Comparison of ENCODE assay signal across 8 mouse cellular contexts in genomic region chr4:155992906-155993547, GRCm38 (mm10). TPM values are rescaled to one million over a fixed set of nuclear protein-coding genes. Genes with fewer than 3 reads are reported as not detected.
DNase-seq lines count a peak whose midpoint lies in the region; ATAC-seq and TF ChIP-seq lines count a peak whose summit lies in the region.

No protein-coding gene starts in this region.

- H3K79me2 ChIP-seq in myocyte (ENCODE audit: control insufficient read depth, insufficient read depth): peaks cover 47% of the 10 kb centered on the region

- H3K4me1 ChIP-seq in erythroblast, embryonic 14.5 days (ENCODE audit: control insufficient read depth): peaks cover 72% of the 10 kb centered on the region
- peaks cover 31% of the 10 kb centered on the region for H3K4me1 ChIP-seq in heart, embryonic 13.5 days
- H3K4me1 ChIP-seq in kidney, postnatal 0 days (replicated peaks; ENCODE audit: insufficient read depth, low read length): peaks cover 13% of the 10 kb centered on the region
- H3K4me1 ChIP-seq in liver, embryonic 11.5 days (replicated peaks; ENCODE audit: control insufficient read depth, insufficient read depth, low read length): peaks cover 52% of the 10 kb centered on the region
- peaks cover 11% of the 10 kb centered on the region for H3K4me1 ChIP-seq in stomach, postnatal 0 days (replicated peaks; ENCODE audit: control insufficient read depth, insufficient read depth)

- TF ChIP-seq EP300 in stomach, postnatal 0 days (optimal IDR thresholded peaks at IDR 0.05): no peak

- no peaks in the 10 kb centered on the region for H3K9me3 ChIP-seq in erythroblast, embryonic 14.5 days (ENCODE audit: control insufficient read depth, low read length)
- H3K9me3 ChIP-seq in heart, embryonic 13.5 days: no peaks in the 10 kb centered on the region
- no peaks in the 10 kb centered on the region for H3K9me3 ChIP-seq in kidney, postnatal 0 days (replicated peaks; ENCODE audit: low read length)
- H3K9me3 ChIP-seq in liver, embryonic 11.5 days (ENCODE audit: control insufficient read depth, low read length): no peaks in the 10 kb centered on the region
- no peaks in the 10 kb centered on the region for H3K9me3 ChIP-seq in stomach, postnatal 0 days (ENCODE audit: control insufficient read depth, low read length)

- peak overlapping the region; percentile 93 for H3ac ChIP-seq in myocyte (ENCODE audit: control insufficient read depth, insufficient read length)

- under 1% methylated on average over 70 of the region's 70 CpGs for WGBS in heart, embryonic 13.5 days
- WGBS in kidney, postnatal 0 days: under 1% methylated on average over 70 of the region's 70 CpGs
- under 1% methylated on average over 70 of the region's 70 CpGs for WGBS in liver, embryonic 11.5 days
- under 1% methylated on average over 68 of the region's 70 CpGs for WGBS in stomach, postnatal 0 days

- H3K36me3 ChIP-seq in erythroblast, embryonic 14.5 days (ENCODE audit: control insufficient read depth): peaks cover 34% of the 10 kb centered on the region
- H3K36me3 ChIP-seq in heart, embryonic 13.5 days: peaks cover 37% of the 10 kb centered on the region
- H3K36me3 ChIP-seq in kidney, postnatal 0 days (ENCODE audit: insufficient read depth, low read length): peaks cover 8% of the 10 kb centered on the region; the same call in 1 of the 2 replicates
- peaks cover 15% of the 10 kb centered on the region; the same call in 1 of the 2 replicates for H3K36me3 ChIP-seq in liver, embryonic 11.5 days (ENCODE audit: control insufficient read depth, insufficient read depth, low read length)
- peaks cover under 1% of the 10 kb centered on the region for H3K36me3 ChIP-seq in myocyte (ENCODE audit: control insufficient read depth, insufficient read depth)
- H3K36me3 ChIP-seq in stomach, postnatal 0 days (ENCODE audit: control insufficient read depth, insufficient read depth, low read length): peaks cover 5% of the 10 kb centered on the region; the same call in 1 of the 2 replicates

- peak overlapping the region; percentile 78 for H3K4me3 ChIP-seq in erythroblast, embryonic 14.5 days (replicated peaks)
- peak overlapping the region; percentile 96 for H3K4me3 ChIP-seq in heart, embryonic 13.5 days
- H3K4me3 ChIP-seq in kidney, postnatal 0 days (replicated peaks; ENCODE audit: low read depth, low read length): peak overlapping the region; percentile 85
- H3K4me3 ChIP-seq in liver, embryonic 11.5 days (ENCODE audit: low read depth, low read length): peak overlapping the region; percentile 76
- H3K4me3 ChIP-seq in myocyte: peak overlapping the region; percentile 97
- H3K4me3 ChIP-seq in stomach, postnatal 0 days (ENCODE audit: low read depth, low read length): peak overlapping the region; percentile 92

- peak overlapping the region; percentile 88 for H3K9ac ChIP-seq in heart, embryonic 13.5 days
- H3K9ac ChIP-seq in kidney, postnatal 0 days (ENCODE audit: low read depth, low read length): peak overlapping the region; percentile 72
- peak overlapping the region; percentile 85 for H3K9ac ChIP-seq in liver, embryonic 11.5 days (ENCODE audit: low read depth, low read length)
- H3K9ac ChIP-seq in stomach, postnatal 0 days (ENCODE audit: low read length): peak overlapping the region; percentile 87

- peak; percentile 82 for ATAC-seq in CD4-positive, CD25-positive, alpha-beta regulatory T cell, adult 4 months
- ATAC-seq in heart, embryonic 13.5 days (ENCODE audit: extremely low read depth, insufficient number of reproducible peaks, low FRiP score, low TSS enrichment): peak; percentile 85
- peak; percentile 85 for ATAC-seq in kidney, postnatal 0 days (replicated peaks; ENCODE audit: low FRiP score, low read depth)
- peak; percentile 76 for ATAC-seq in liver, embryonic 11.5 days (replicated peaks; ENCODE audit: low FRiP score)
- peak; percentile 86 for ATAC-seq in stomach, postnatal 0 days (ENCODE audit: low FRiP score, low TSS enrichment)

- no peak for TF ChIP-seq CTCF in kidney, postnatal 0 days (IDR thresholded peaks at IDR 0.05; ENCODE audit: low read depth)
- peak; percentile 21; the same call in 1 of the 2 replicates for TF ChIP-seq CTCF in stomach, postnatal 0 days (IDR thresholded peaks at IDR 0.05; ENCODE audit: low read depth)

- no peaks in the 10 kb centered on the region for H3K27me3 ChIP-seq in erythroblast, embryonic 14.5 days (ENCODE audit: control insufficient read depth)
- H3K27me3 ChIP-seq in heart, embryonic 13.5 days (replicated peaks): no peaks in the 10 kb centered on the region
- no peaks in the 10 kb centered on the region for H3K27me3 ChIP-seq in kidney, postnatal 0 days (ENCODE audit: insufficient read depth, low read length)
- no peaks in the 10 kb centered on the region for H3K27me3 ChIP-seq in liver, embryonic 11.5 days (replicated peaks; ENCODE audit: control insufficient read depth, insufficient read depth, low read length)
- H3K27me3 ChIP-seq in myocyte (ENCODE audit: control insufficient read depth, insufficient read depth, insufficient read length): no peaks in the 10 kb centered on the region
- H3K27me3 ChIP-seq in stomach, postnatal 0 days (ENCODE audit: control insufficient read depth, insufficient read depth, low read length): no peaks in the 10 kb centered on the region

- peak; percentile 93 for DNase-seq in brain, embryonic 18.5 days (ENCODE audit: low read depth, low spot score)
- DNase-seq in kidney, postnatal 0 days (ENCODE audit: low spot score): peak; percentile 96
- DNase-seq in liver, embryonic 11.5 days (ENCODE audit: low spot score): peak; percentile 96
- DNase-seq in stomach, postnatal 0 days (ENCODE audit: low spot score): peak; percentile 94

- peak; percentile 48 for TF ChIP-seq POLR2A in myocyte (IDR thresholded peaks at IDR 0.05; ENCODE audit: insufficient read length, low read depth)

- H3K4me2 ChIP-seq in heart, embryonic 13.5 days: peak overlapping the region; percentile 99
- peak overlapping the region; percentile 60 for H3K4me2 ChIP-seq in kidney, postnatal 0 days (ENCODE audit: low read length)
- H3K4me2 ChIP-seq in liver, embryonic 11.5 days: peak overlapping the region; percentile 100
- peak overlapping the region; percentile 96 for H3K4me2 ChIP-seq in myocyte (ENCODE audit: low read depth)
- peak overlapping the region; percentile 66 for H3K4me2 ChIP-seq in stomach, postnatal 0 days (replicated peaks; ENCODE audit: low read depth)

- H3K27ac ChIP-seq in heart, embryonic 13.5 days (replicated peaks): peak overlapping the region; percentile 97
- H3K27ac ChIP-seq in kidney, postnatal 0 days: peak overlapping the region; percentile 96
- peak overlapping the region; percentile 88 for H3K27ac ChIP-seq in liver, embryonic 11.5 days (ENCODE audit: low read depth, low read length)
- peak overlapping the region; percentile 95 for H3K27ac ChIP-seq in stomach, postnatal 0 days (replicated peaks)

RNA-seq across cellular contexts. Expression of gene Sdf4, which starts 0.4 kb away (rescaled TPM):
- 100 to 1,000 TPM; 528 to 589 TPM for polyA plus RNA-seq in CD4-positive, CD25-positive, alpha-beta regulatory T cell, adult 4 months (2017; shearing (Covaris generic))
- polyA plus RNA-seq in erythroblast, embryonic 14.5 days (2012): 3.2 and 4.3 TPM in 2 replicates
- polyA plus RNA-seq in heart, embryonic 13.5 days (2015; fragmentation: Nextera tagmentation; extraction: Ambion mirVana): 127 and 136 TPM in 2 replicates
- polyA plus RNA-seq in kidney, postnatal 0 days (2015; fragmentation: Nextera tagmentation; extraction: Ambion mirVana): 178 and 183 TPM in 2 replicates
- 130 TPM in 2 replicates for polyA plus RNA-seq in liver, embryonic 11.5 days (2014; fragmentation: Nextera tagmentation; extraction: Ambion mirVana)
- polyA plus RNA-seq in myocyte (2012; fragmentation: generic; extraction: Trizol): 137 TPM
- polyA plus RNA-seq in stomach, postnatal 0 days (2015; fragmentation: Nextera tagmentation; extraction: Ambion mirVana): 129 and 137 TPM in 2 replicates

RNA-seq across cellular contexts. Expression of gene B3galt6, which starts 0.6 kb away (rescaled TPM):
- polyA plus RNA-seq in CD4-positive, CD25-positive, alpha-beta regulatory T cell, adult 4 months (2017; shearing (Covaris generic)): 1 to 10 TPM in 1 of 2 experiments, under 1 TPM in 1; 0.92 to 1.3 TPM
- polyA plus RNA-seq in erythroblast, embryonic 14.5 days (2012): 0.11 and 0.22 TPM in 2 replicates
- 8.8 and 10.7 TPM in 2 replicates for polyA plus RNA-seq in heart, embryonic 13.5 days (2015; fragmentation: Nextera tagmentation; extraction: Ambion mirVana)
- 14.3 and 14.5 TPM in 2 replicates for polyA plus RNA-seq in kidney, postnatal 0 days (2015; fragmentation: Nextera tagmentation; extraction: Ambion mirVana)
- 12.1 and 13.0 TPM in 2 replicates for polyA plus RNA-seq in liver, embryonic 11.5 days (2014; fragmentation: Nextera tagmentation; extraction: Ambion mirVana)
- 5.4 TPM for polyA plus RNA-seq in myocyte (2012; fragmentation: generic; extraction: Trizol)
- polyA plus RNA-seq in stomach, postnatal 0 days (2015; fragmentation: Nextera tagmentation; extraction: Ambion mirVana): 9.0 and 9.4 TPM in 2 replicates

RNA-seq across cellular contexts. Expression of gene Tnfrsf4, which starts 20.6 kb away (rescaled TPM):
- 1,000 to 10,000 TPM; 1,065 to 1,393 TPM for polyA plus RNA-seq in CD4-positive, CD25-positive, alpha-beta regulatory T cell, adult 4 months (2017; shearing (Covaris generic))
- 0.11 and 0.24 TPM in 2 replicates for polyA plus RNA-seq in erythroblast, embryonic 14.5 days (2012)
- polyA plus RNA-seq in heart, embryonic 13.5 days (2015; fragmentation: Nextera tagmentation; extraction: Ambion mirVana): 0.42 and 0.47 TPM in 2 replicates
- polyA plus RNA-seq in kidney, postnatal 0 days (2015; fragmentation: Nextera tagmentation; extraction: Ambion mirVana): 0.70 and 0.88 TPM in 2 replicates
- polyA plus RNA-seq in liver, embryonic 11.5 days (2014; fragmentation: Nextera tagmentation; extraction: Ambion mirVana): 0.85 TPM in 1 of 2 replicates, not detected in the other
- 0.64 TPM for polyA plus RNA-seq in myocyte (2012; fragmentation: generic; extraction: Trizol)
- polyA plus RNA-seq in stomach, postnatal 0 days (2015; fragmentation: Nextera tagmentation; extraction: Ambion mirVana): 0.21 and 0.48 TPM in 2 replicates

RNA-seq across cellular contexts. Expression of gene C1qtnf12, which starts 30.9 kb away (rescaled TPM):
- 1 to 10 TPM; 7.6 TPM for polyA plus RNA-seq in CD4-positive, CD25-positive, alpha-beta regulatory T cell, adult 4 months (2017; shearing (Covaris generic))
- 7.7 and 11.5 TPM in 2 replicates for polyA plus RNA-seq in erythroblast, embryonic 14.5 days (2012)
- polyA plus RNA-seq in heart, embryonic 13.5 days (2015; fragmentation: Nextera tagmentation; extraction: Ambion mirVana): 20.3 and 32.8 TPM in 2 replicates
- polyA plus RNA-seq in kidney, postnatal 0 days (2015; fragmentation: Nextera tagmentation; extraction: Ambion mirVana): 113 and 116 TPM in 2 replicates
- polyA plus RNA-seq in liver, embryonic 11.5 days (2014; fragmentation: Nextera tagmentation; extraction: Ambion mirVana): 56.9 and 59.0 TPM in 2 replicates
- polyA plus RNA-seq in myocyte (2012; fragmentation: generic; extraction: Trizol): 2.1 TPM
- 48.5 and 59.1 TPM in 2 replicates for polyA plus RNA-seq in stomach, postnatal 0 days (2015; fragmentation: Nextera tagmentation; extraction: Ambion mirVana)

RNA-seq across cellular contexts. Expression of gene Tnfrsf18, which starts 32.9 kb away (rescaled TPM):
- polyA plus RNA-seq in CD4-positive, CD25-positive, alpha-beta regulatory T cell, adult 4 months (2017; shearing (Covaris generic)): 100 to 1,000 TPM; 745 to 823 TPM
- not detected in 2 replicates for polyA plus RNA-seq in erythroblast, embryonic 14.5 days (2012)
- polyA plus RNA-seq in heart, embryonic 13.5 days (2015; fragmentation: Nextera tagmentation; extraction: Ambion mirVana): 1.9 and 2.0 TPM in 2 replicates
- 1.3 TPM in 2 replicates for polyA plus RNA-seq in kidney, postnatal 0 days (2015; fragmentation: Nextera tagmentation; extraction: Ambion mirVana)
- polyA plus RNA-seq in liver, embryonic 11.5 days (2014; fragmentation: Nextera tagmentation; extraction: Ambion mirVana): 0.92 and 1.0 TPM in 2 replicates
- 0.40 TPM for polyA plus RNA-seq in myocyte (2012; fragmentation: generic; extraction: Trizol)
- polyA plus RNA-seq in stomach, postnatal 0 days (2015; fragmentation: Nextera tagmentation; extraction: Ambion mirVana): 2.2 and 3.3 TPM in 2 replicates

Comparison
In these comparisons a context has a peak if more than half of its experiments do, and no peak if none do; other contexts are left out.
1. Peak in every context shown above with its lines: DNase-seq, ATAC-seq, H3K4me3 ChIP-seq and H3K27ac ChIP-seq.
2. RNA of gene Sdf4, which starts 0.4 kb away (polyA plus RNA-seq): 528 to 589 TPM in CD4-positive, CD25-positive, alpha-beta regulatory T cell, adult 4 months, 178 to 183 TPM in kidney, postnatal 0 days, 137 TPM in myocyte (single experiment), 130 TPM in liver, embryonic 11.5 days, 129 to 137 TPM in stomach, postnatal 0 days and 127 to 136 TPM in heart, embryonic 13.5 days; 3.2 to 4.3 TPM in erythroblast, embryonic 14.5 days; every median in the first group is over 10 times any median in the second.
3. RNA of gene Tnfrsf4, which starts 20.6 kb away (polyA plus RNA-seq): 1,065 to 1,393 TPM in CD4-positive, CD25-positive, alpha-beta regulatory T cell, adult 4 months; 0.85 TPM in liver, embryonic 11.5 days, 0.70 to 0.88 TPM in kidney, postnatal 0 days, 0.64 TPM in myocyte (single experiment), 0.42 to 0.47 TPM in heart, embryonic 13.5 days, 0.21 to 0.48 TPM in stomach, postnatal 0 days and 0.11 to 0.24 TPM in erythroblast, embryonic 14.5 days; every median in the first group is over 100 times any median in the second.